ENCODE assay signal across 8 mouse cellular contexts in genomic region chr4:118058116-118058677, GRCm38 (mm10).
DNase-seq lines count a peak whose midpoint lies in the region; ATAC-seq lines count a peak whose summit lies in the region.

No protein-coding gene starts in this region.

- no peak overlapping the region for H3K4me3 ChIP-seq in embryonic facial prominence, embryonic 12.5 days
- H3K4me3 ChIP-seq in intestine, embryonic 15.5 days (replicated peaks): no peak overlapping the region

- H3K9me3 ChIP-seq in embryonic facial prominence, embryonic 12.5 days: no peaks in the 10 kb centered on the region
- H3K9me3 ChIP-seq in intestine, embryonic 15.5 days: no peaks in the 10 kb centered on the region

- ATAC-seq in embryonic facial prominence, embryonic 12.5 days (ENCODE audit: insufficient number of reproducible peaks, insufficient read depth, low FRiP score, low TSS enrichment): no peak
- peak; percentile 61; the same call in 1 of the 2 replicates for ATAC-seq in intestine, embryonic 15.5 days
- no peak for ATAC-seq in granulocyte monocyte progenitor cell, adult 5-6 weeks (replicated peaks; ENCODE audit: poor library complexity, severe bottlenecking)

- H3K9ac ChIP-seq in embryonic facial prominence, embryonic 12.5 days: no peak overlapping the region
- H3K9ac ChIP-seq in intestine, embryonic 15.5 days: no peak overlapping the region

- H3K4me1 ChIP-seq in embryonic facial prominence, embryonic 12.5 days: peaks cover 31% of the 10 kb centered on the region
- H3K4me1 ChIP-seq in intestine, embryonic 15.5 days (replicated peaks): peaks cover 31% of the 10 kb centered on the region

- H3K36me3 ChIP-seq in embryonic facial prominence, embryonic 12.5 days: no peaks in the 10 kb centered on the region
- no peaks in the 10 kb centered on the region for H3K36me3 ChIP-seq in intestine, embryonic 15.5 days

- 49% methylated on average over 12 of the region's 12 CpGs for WGBS in embryonic facial prominence, embryonic 12.5 days
- 45% methylated on average over 12 of the region's 12 CpGs for WGBS in intestine, embryonic 15.5 days

- H3K27ac ChIP-seq in embryonic facial prominence, embryonic 12.5 days: peak overlapping the region; percentile 1; the same call in 1 of the 2 replicates
- peak overlapping the region; percentile 81 for H3K27ac ChIP-seq in intestine, embryonic 15.5 days

- H3K4me2 ChIP-seq in embryonic facial prominence, embryonic 12.5 days (replicated peaks): no peak overlapping the region
- H3K4me2 ChIP-seq in intestine, embryonic 15.5 days (replicated peaks): no peak overlapping the region

- no peaks in the 10 kb centered on the region for H3K27me3 ChIP-seq in embryonic facial prominence, embryonic 12.5 days
- no peaks in the 10 kb centered on the region for H3K27me3 ChIP-seq in intestine, embryonic 15.5 days (replicated peaks)

- peak; percentile 44 for DNase-seq in kidney, adult 11 months
- no peak for DNase-seq in kidney, adult 18-20 months
- DNase-seq in lung, postnatal 25 days (ENCODE audit: low spot score): peak; percentile 51
- no peak for DNase-seq in thymus, postnatal 10 days (ENCODE audit: low spot score in 2 of 2)
- no peak for DNase-seq in yolk sac, embryonic 10.5 days (ENCODE audit: low spot score)

Comparison
In these comparisons a context has a peak if more than half of its experiments do, and no peak if none do; other contexts are left out.
1. DNase-seq: peak in kidney, adult 11 months (single experiment) and lung, postnatal 25 days (single experiment); none in kidney, adult 18-20 months (single experiment), thymus, postnatal 10 days (0 of 2) and yolk sac, embryonic 10.5 days (single experiment).